Comparison of ENCODE assay signal across 9 mouse cellular contexts in genomic region chr7:66230246-66230637, GRCm38 (mm10).
DNase-seq lines count a peak whose midpoint lies in the region; ATAC-seq lines count a peak whose summit lies in the region.
"Had no signal": no experiment of that assay in that cellular context is flagged by ENCODE, and none has a peak within 500 bp of the region (broad histone marks: within the 10 kb centered on the region; RNA-seq: fewer than 3 reads in every experiment).

No protein-coding gene starts in this region.

- H3K27ac ChIP-seq in macrophage = peak overlapping the region; percentile 5; the same call in 1 of the 2 replicates

- no peak for ATAC-seq in CD4-positive, CD25-positive, alpha-beta regulatory T cell, adult 4 months
- ATAC-seq in inflammation-experienced regulatory T-cells, adult 6 months = no peak

- WGBS in macrophage (ENCODE audit: missing documents) = 26% methylated on average over 4 of the region's 4 CpGs

- H3K4me3 ChIP-seq in macrophage (ENCODE audit: inconsistent target) = no peak overlapping the region
- H3K4me3 ChIP-seq: myocyte had no signal

- peak; percentile 44 for DNase-seq in CD4-positive, CD25-positive, alpha-beta regulatory T cell, adult 2 months (ENCODE audit: low read depth, low spot score)
- DNase-seq in urinary bladder, adult 2 months (ENCODE audit: low spot score) = peak; percentile 13
- DNase-seq in urinary bladder, postnatal 14 days (ENCODE audit: low spot score) = no peak
- DNase-seq in thymus, postnatal 4 days = peak; percentile 53
- DNase-seq in gastrocnemius, postnatal 36 days = no peak

- H3K36me3 ChIP-seq in macrophage (ENCODE audit: inconsistent target) = no peaks in the 10 kb centered on the region

- intact Hi-C loops in gastrocnemius, postnatal 36 days (cut with DNase I) = loop anchor here (5.0 kb wide), 1 partner anchor 558 kb away; no protein-coding TSS in a partner anchor

- no peaks in the 10 kb centered on the region for H3K79me2 ChIP-seq in macrophage (ENCODE audit: inconsistent target)

Comparison
In these comparisons a context has a peak if more than half of its experiments do, and no peak if none do; other contexts are left out.
1. DNase-seq: peak in CD4-positive, CD25-positive, alpha-beta regulatory T cell, adult 2 months (single experiment), urinary bladder, adult 2 months (single experiment) and thymus, postnatal 4 days (single experiment); none in urinary bladder, postnatal 14 days (single experiment) and gastrocnemius, postnatal 36 days (0 of 2).